Mouse (Mus musculus) testis, adult 2 months (tissue): ENCODE measurements around the gene Maneal.

Experiments used
- CTCF ChIP-seq: fragments of 200-500 bp; IDR thresholded peaks from 2 replicates; pipeline ENCODE4 v1.5.1; 2012; ENCODE audit warnings: low read depth, mild to moderate bottlenecking, inconsistent platforms, low read length, moderate library complexity; ENCODE audit not compliant: control insufficient read depth, insufficient read depth, insufficient replicate concordance
- POLR2A ChIP-seq: fragments of 200-500 bp; IDR thresholded peaks from 2 replicates; pipeline ENCODE4 v1.6.1; 2012; ENCODE audit warnings: low read depth, mild to moderate bottlenecking, inconsistent platforms, low read length, moderate library complexity; ENCODE audit not compliant: control insufficient read depth

DNA sequence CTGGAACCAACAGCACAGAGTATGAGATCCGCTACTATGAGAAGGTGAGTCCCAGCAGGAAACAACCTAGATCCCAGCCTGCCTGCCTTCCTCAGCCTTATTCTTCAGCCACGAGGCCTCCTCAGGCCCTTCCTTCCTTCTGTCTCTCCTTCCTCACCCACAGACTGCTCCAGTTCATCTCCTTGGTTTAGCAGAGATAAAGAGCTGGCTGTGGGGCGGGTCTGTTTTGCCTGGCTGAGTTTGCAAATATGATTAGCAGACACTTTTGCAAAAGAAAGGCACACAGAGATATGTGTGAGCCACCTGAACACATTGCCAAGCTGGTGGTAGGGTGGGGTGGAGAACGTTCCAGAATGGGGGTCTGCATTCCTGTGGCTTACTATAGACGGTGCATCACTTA, 37.9 kb upstream of the Maneal start:
- TF ChIP-seq POLR2A (no peak), CTCF (no peak)
